Mouse (Mus musculus) liver, adult 2 months (tissue): ENCODE measurements around the gene Plxna1.

Source experiments
- CTCF ChIP-seq: fragments of 200-500 bp; IDR thresholded peaks from 2 replicates; pipeline ENCODE4 v1.5.1; 2011; ENCODE audit warnings: low read depth, low read length, control low read depth
- POLR2A ChIP-seq: fragments of 200-500 bp; IDR thresholded peaks from 2 replicates; pipeline ENCODE4 v1.6.1; 2011; ENCODE audit warnings: low read length, control low read depth; ENCODE audit not compliant: insufficient read depth; ENCODE audit errors: extremely low read depth

DNA sequence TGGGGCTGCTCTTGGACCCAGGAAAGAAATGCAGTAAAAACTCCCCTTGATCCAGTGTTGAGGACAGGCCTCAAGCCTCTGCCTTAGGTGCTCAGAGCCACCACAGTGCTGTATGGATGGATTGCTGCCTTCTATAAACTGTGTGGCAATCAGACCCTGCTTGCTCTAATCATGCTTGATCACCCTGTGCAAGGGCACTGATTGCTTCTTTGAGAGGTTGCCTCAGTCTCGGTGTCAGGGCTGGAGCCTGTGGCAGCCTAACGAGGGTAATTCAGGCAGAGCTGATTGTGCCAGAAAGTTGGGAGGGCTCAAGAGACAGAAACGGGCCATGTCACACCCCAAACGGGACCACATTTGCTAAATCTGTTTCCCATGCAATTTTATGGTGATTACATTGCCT is 47.2 kb downstream of the Plxna1 start:
- no peak for TF ChIP-seq CTCF
- no peak for TF ChIP-seq POLR2A
